Mouse (Mus musculus): Measurements from ENCODE around the gene Gnl2.

DNA sequence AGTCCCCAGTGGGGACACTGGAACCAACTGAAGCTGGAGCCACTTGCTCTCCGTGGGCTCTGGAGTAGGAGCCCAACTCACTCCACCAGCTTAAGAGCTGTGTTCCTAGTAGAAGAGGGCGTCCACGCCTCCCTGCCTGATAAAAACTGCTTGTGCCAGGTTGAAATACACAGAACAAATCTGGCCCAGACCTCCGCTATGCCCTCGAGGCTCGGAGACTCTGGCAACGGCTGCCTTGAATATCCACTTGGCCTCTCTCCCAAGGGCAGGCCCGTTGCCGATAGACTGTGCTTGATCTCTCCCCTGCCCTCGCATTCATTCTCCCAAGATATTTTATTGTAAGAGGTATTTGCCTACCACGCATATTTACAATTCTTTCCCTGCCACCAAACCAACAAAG lies 1.0 kb downstream of the Gnl2 start:
- TF ChIP-seq GATA1 (IDR thresholded peaks at IDR 0.05; ENCODE audit: borderline replicate concordance, low read length): no peak
- no peak for TF ChIP-seq FLI1 (IDR thresholded peaks at IDR 0.05; ENCODE audit: low read length)
